Mouse (Mus musculus): ENCODE data around the gene Eno3. TPM values are rescaled to one million over a fixed set of nuclear protein-coding genes. Genes with fewer than 3 reads are reported as not detected.

Gene Eno3
- polyA plus RNA-seq, 1 experiment from 2014 or later, result 8.3 TPM

GRCm38 (mm10) chr11:70621972-70622814, 34.8 kb upstream of the Eno3 start:
- no peak overlapping the region for H3K4me3 ChIP-seq (ENCODE audit: low read depth, low read length)
- ATAC-seq (ENCODE audit: low read depth), result no peak
- no peak overlapping the region for H3K9ac ChIP-seq (replicated peaks; ENCODE audit: low read depth, low read length)
- WGBS, result 47% methylated on average over 7 of the region's 7 CpGs
- no peaks in the 10 kb centered on the region for H3K27me3 ChIP-seq (ENCODE audit: control insufficient read depth, insufficient read depth, low read length)
- H3K4me2 ChIP-seq (ENCODE audit: low read depth, low read length), result no peak overlapping the region
- H3K27ac ChIP-seq (ENCODE audit: low read depth, low read length), result no peak overlapping the region
- no peaks in the 10 kb centered on the region for H3K36me3 ChIP-seq (ENCODE audit: control insufficient read depth, insufficient read depth, low read length)
- no peaks in the 10 kb centered on the region for H3K4me1 ChIP-seq (ENCODE audit: control insufficient read depth, insufficient read depth, low read length)
- H3K9me3 ChIP-seq (ENCODE audit: control insufficient read depth, low read length), result no peaks in the 10 kb centered on the region

- WGBS, result 86% methylated on average over 10 of the region's 10 CpGs
- Histone ChIP-seq H3K27me3 (ENCODE audit: control insufficient read depth, insufficient read depth, low read length) (no peaks in the 10 kb centered on the region), H3K4me3 (ENCODE audit: low read depth, low read length) (no peak overlapping the region), H3K9me3 (ENCODE audit: control insufficient read depth, low read length) (no peaks in the 10 kb centered on the region), H3K4me1 (ENCODE audit: control insufficient read depth, insufficient read depth, low read length) (no peaks in the 10 kb centered on the region), H3K4me2 (ENCODE audit: low read depth, low read length) (no peak overlapping the region), H3K27ac (ENCODE audit: low read depth, low read length) (no peak overlapping the region), H3K36me3 (ENCODE audit: control insufficient read depth, insufficient read depth, low read length) (no peaks in the 10 kb centered on the region), H3K9ac (replicated peaks; ENCODE audit: low read depth, low read length) (no peak overlapping the region)
- no peak for ATAC-seq (ENCODE audit: low read depth)
Observed at GRCm38 (mm10) chr11:70623053-70623742, 33.8 kb upstream of the Eno3 start.

GRCm38 (mm10) chr11:70625473-70625872, 31.5 kb upstream of the Eno3 start:
- Histone ChIP-seq H3K36me3 (ENCODE audit: control insufficient read depth, insufficient read depth, low read length) (no peaks in the 10 kb centered on the region), H3K9ac (replicated peaks; ENCODE audit: low read depth, low read length) (no peak overlapping the region), H3K4me1 (ENCODE audit: control insufficient read depth, insufficient read depth, low read length) (no peaks in the 10 kb centered on the region), H3K4me3 (ENCODE audit: low read depth, low read length) (no peak overlapping the region), H3K27me3 (ENCODE audit: control insufficient read depth, insufficient read depth, low read length) (no peaks in the 10 kb centered on the region), H3K9me3 (ENCODE audit: control insufficient read depth, low read length) (no peaks in the 10 kb centered on the region), H3K27ac (ENCODE audit: low read depth, low read length) (no peak overlapping the region), H3K4me2 (ENCODE audit: low read depth, low read length) (no peak overlapping the region)
- WGBS, result 46% methylated on average over 4 of the region's 4 CpGs
- ATAC-seq (ENCODE audit: low read depth), result no peak

GRCm38 (mm10) chr11:70626877-70627276, 30.1 kb upstream of the Eno3 start:
- H3K4me1 ChIP-seq (ENCODE audit: control insufficient read depth, insufficient read depth, low read length), result no peaks in the 10 kb centered on the region
- H3K27ac ChIP-seq (ENCODE audit: low read depth, low read length), result no peak overlapping the region
- H3K27me3 ChIP-seq (ENCODE audit: control insufficient read depth, insufficient read depth, low read length), result no peaks in the 10 kb centered on the region
- no peaks in the 10 kb centered on the region for H3K36me3 ChIP-seq (ENCODE audit: control insufficient read depth, insufficient read depth, low read length)
- H3K4me3 ChIP-seq (ENCODE audit: low read depth, low read length), result no peak overlapping the region
- H3K4me2 ChIP-seq (ENCODE audit: low read depth, low read length), result no peak overlapping the region
- H3K9ac ChIP-seq (replicated peaks; ENCODE audit: low read depth, low read length), result no peak overlapping the region
- WGBS, result 77% methylated on average over 4 of the region's 4 CpGs
- H3K9me3 ChIP-seq (ENCODE audit: control insufficient read depth, low read length), result no peaks in the 10 kb centered on the region
- ATAC-seq (ENCODE audit: low read depth), result no peak

GRCm38 (mm10) chr11:70628431-70628830, 28.6 kb upstream of the Eno3 start:
- Histone ChIP-seq H3K36me3 (ENCODE audit: control insufficient read depth, insufficient read depth, low read length) (no peaks in the 10 kb centered on the region), H3K9me3 (ENCODE audit: control insufficient read depth, low read length) (no peaks in the 10 kb centered on the region), H3K4me2 (ENCODE audit: low read depth, low read length) (no peak overlapping the region), H3K27me3 (ENCODE audit: control insufficient read depth, insufficient read depth, low read length) (no peaks in the 10 kb centered on the region), H3K9ac (replicated peaks; ENCODE audit: low read depth, low read length) (no peak overlapping the region), H3K4me1 (ENCODE audit: control insufficient read depth, insufficient read depth, low read length) (no peaks in the 10 kb centered on the region), H3K4me3 (ENCODE audit: low read depth, low read length) (no peak overlapping the region), H3K27ac (ENCODE audit: low read depth, low read length) (no peak overlapping the region)
- WGBS, result 77% methylated on average over 2 of the region's 2 CpGs
- ATAC-seq (ENCODE audit: low read depth), result no peak

- Histone ChIP-seq H3K27ac (ENCODE audit: low read depth, low read length) (no peak overlapping the region), H3K4me2 (ENCODE audit: low read depth, low read length) (no peak overlapping the region), H3K4me3 (ENCODE audit: low read depth, low read length) (no peak overlapping the region), H3K27me3 (ENCODE audit: control insufficient read depth, insufficient read depth, low read length) (no peaks in the 10 kb centered on the region), H3K36me3 (ENCODE audit: control insufficient read depth, insufficient read depth, low read length) (no peaks in the 10 kb centered on the region), H3K9me3 (ENCODE audit: control insufficient read depth, low read length) (no peaks in the 10 kb centered on the region), H3K9ac (replicated peaks; ENCODE audit: low read depth, low read length) (no peak overlapping the region), H3K4me1 (ENCODE audit: control insufficient read depth, insufficient read depth, low read length) (no peaks in the 10 kb centered on the region)
- WGBS, result 52% methylated on average over 5 of the region's 5 CpGs
- ATAC-seq (ENCODE audit: low read depth), result no peak
Observed at GRCm38 (mm10) chr11:70629557-70629956, 27.4 kb upstream of the Eno3 start.

GRCm38 (mm10) chr11:70630129-70630528, 26.9 kb upstream of the Eno3 start:
- Histone ChIP-seq H3K9me3 (ENCODE audit: control insufficient read depth, low read length) (no peaks in the 10 kb centered on the region), H3K36me3 (ENCODE audit: control insufficient read depth, insufficient read depth, low read length) (no peaks in the 10 kb centered on the region), H3K27me3 (ENCODE audit: control insufficient read depth, insufficient read depth, low read length) (no peaks in the 10 kb centered on the region), H3K4me1 (ENCODE audit: control insufficient read depth, insufficient read depth, low read length) (no peaks in the 10 kb centered on the region), H3K4me3 (ENCODE audit: low read depth, low read length) (no peak overlapping the region), H3K4me2 (ENCODE audit: low read depth, low read length) (no peak overlapping the region), H3K27ac (ENCODE audit: low read depth, low read length) (no peak overlapping the region), H3K9ac (replicated peaks; ENCODE audit: low read depth, low read length) (no peak overlapping the region)
- WGBS, result 72% methylated on average over 7 of the region's 7 CpGs
- no peak for ATAC-seq (ENCODE audit: low read depth)

GRCm38 (mm10) chr11:70635601-70636000, 21.4 kb upstream of the Eno3 start:
- no peaks in the 10 kb centered on the region for H3K9me3 ChIP-seq (ENCODE audit: control insufficient read depth, low read length)
- no peak overlapping the region for H3K4me2 ChIP-seq (ENCODE audit: low read depth, low read length)
- H3K9ac ChIP-seq (replicated peaks; ENCODE audit: low read depth, low read length), result no peak overlapping the region
- H3K27ac ChIP-seq (ENCODE audit: low read depth, low read length), result no peak overlapping the region
- H3K36me3 ChIP-seq (ENCODE audit: control insufficient read depth, insufficient read depth, low read length), result no peaks in the 10 kb centered on the region
- H3K27me3 ChIP-seq (ENCODE audit: control insufficient read depth, insufficient read depth, low read length), result no peaks in the 10 kb centered on the region
- no peak overlapping the region for H3K4me3 ChIP-seq (ENCODE audit: low read depth, low read length)
- WGBS, result 83% methylated on average over 4 of the region's 4 CpGs
- no peak for ATAC-seq (ENCODE audit: low read depth)
- H3K4me1 ChIP-seq (ENCODE audit: control insufficient read depth, insufficient read depth, low read length), result no peaks in the 10 kb centered on the region

- no peak overlapping the region for H3K27ac ChIP-seq (ENCODE audit: low read depth, low read length)
- H3K36me3 ChIP-seq (ENCODE audit: control insufficient read depth, insufficient read depth, low read length), result 0 out of 2 replicates have a peak, but pooled peaks cover under 1% of the 10 kb centered on the region
- no peak overlapping the region for H3K4me2 ChIP-seq (ENCODE audit: low read depth, low read length)
- H3K4me3 ChIP-seq (ENCODE audit: low read depth, low read length), result no peak overlapping the region
- 92% methylated on average over 1 of the region's 1 CpGs for WGBS
- H3K9me3 ChIP-seq (ENCODE audit: control insufficient read depth, low read length), result no peaks in the 10 kb centered on the region
- H3K27me3 ChIP-seq (ENCODE audit: control insufficient read depth, insufficient read depth, low read length), result no peaks in the 10 kb centered on the region
- no peaks in the 10 kb centered on the region for H3K4me1 ChIP-seq (ENCODE audit: control insufficient read depth, insufficient read depth, low read length)
- no peak for ATAC-seq (ENCODE audit: low read depth)
- H3K9ac ChIP-seq (replicated peaks; ENCODE audit: low read depth, low read length), result no peak overlapping the region
Observed at GRCm38 (mm10) chr11:70637764-70638163, 19.2 kb upstream of the Eno3 start.
